Mouse (Mus musculus) layer of hippocampus, postnatal 25 days (tissue): ENCODE data around the gene Abcb9. TPM values are rescaled to one million over a fixed set of nuclear protein-coding genes. Genes with fewer than 3 reads are reported as not detected.
A peak's percentile ranks its signal among the peaks of the same experiment; 100 is the strongest.

ENCODE experiments used
- DNase-seq, 2 experiments: peaks; one replicate each; pipeline ENCODE4 v3.0.0; 2022; ENCODE audit warnings: mixed read lengths in 2 of 2, low spot score in 1 of 2; ENCODE audit errors: extremely low spot score in 1 of 2
- total RNA-seq, 2 experiments: library from RNA; stranded (reverse); gene quantifications; 2 replicates each; pipeline ENCODE4 v1.2.3; 2021

Abcb9 gene
- total RNA-seq, 2 experiments from 2014 or later, result 29.3 to 33.8 TPM

- no peak for DNase-seq
Measured at GRCm38 (mm10) chr5:124035406-124035805, 60.2 kb downstream of the Abcb9 start.

DNA sequence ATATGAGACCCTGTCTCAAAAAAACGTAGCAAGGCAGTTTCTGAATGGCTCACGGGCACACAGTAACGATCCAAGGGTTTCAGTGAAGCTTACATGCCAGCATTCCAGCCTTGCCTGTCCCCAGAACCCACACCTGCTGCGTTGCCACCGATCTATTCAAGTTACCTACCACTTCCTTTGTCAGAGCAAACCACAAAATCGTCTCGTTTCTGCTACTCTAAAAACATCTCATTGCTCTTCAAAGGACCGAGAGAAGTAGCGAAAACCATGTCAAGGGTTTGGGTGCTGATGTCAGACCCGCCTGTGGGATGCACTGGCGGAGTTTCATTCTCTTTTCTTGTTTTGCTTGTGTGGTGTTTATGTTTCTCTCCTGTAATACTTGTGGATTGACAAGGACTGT lies 61.1 kb downstream of the Abcb9 start:
- no peak for DNase-seq

DNA sequence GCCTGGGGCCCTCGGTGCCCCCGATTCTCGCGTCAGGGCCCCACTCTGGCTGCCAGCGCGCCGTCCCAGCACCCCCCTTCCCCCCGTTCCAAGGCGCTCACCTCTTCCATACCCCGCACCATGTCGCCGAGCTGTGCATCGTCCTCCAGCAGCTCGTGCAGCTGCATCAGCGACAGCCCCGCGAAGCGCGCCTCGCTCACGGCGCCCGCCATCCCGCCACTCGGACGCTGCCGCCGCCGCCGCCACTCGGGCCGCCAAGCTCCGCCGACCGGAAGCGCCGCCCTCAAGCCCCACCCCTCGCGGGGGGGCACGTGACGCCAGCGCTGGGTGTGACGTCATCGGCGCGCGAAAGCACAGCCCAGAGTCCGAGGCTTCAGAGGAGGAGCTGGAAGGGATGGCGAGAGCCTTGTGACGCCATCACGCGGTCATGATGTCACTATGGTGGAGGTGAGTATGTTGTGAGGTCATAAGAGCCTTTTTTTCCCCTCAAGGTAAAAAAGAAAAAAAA lies 63.5 kb downstream of the Abcb9 start, which contains the start of gene Vps37b:
TSS of gene Vps37b (minus strand) at position 270 of the 508 bp plus-strand sequence.
- peak; percentile 92 for DNase-seq

DNA sequence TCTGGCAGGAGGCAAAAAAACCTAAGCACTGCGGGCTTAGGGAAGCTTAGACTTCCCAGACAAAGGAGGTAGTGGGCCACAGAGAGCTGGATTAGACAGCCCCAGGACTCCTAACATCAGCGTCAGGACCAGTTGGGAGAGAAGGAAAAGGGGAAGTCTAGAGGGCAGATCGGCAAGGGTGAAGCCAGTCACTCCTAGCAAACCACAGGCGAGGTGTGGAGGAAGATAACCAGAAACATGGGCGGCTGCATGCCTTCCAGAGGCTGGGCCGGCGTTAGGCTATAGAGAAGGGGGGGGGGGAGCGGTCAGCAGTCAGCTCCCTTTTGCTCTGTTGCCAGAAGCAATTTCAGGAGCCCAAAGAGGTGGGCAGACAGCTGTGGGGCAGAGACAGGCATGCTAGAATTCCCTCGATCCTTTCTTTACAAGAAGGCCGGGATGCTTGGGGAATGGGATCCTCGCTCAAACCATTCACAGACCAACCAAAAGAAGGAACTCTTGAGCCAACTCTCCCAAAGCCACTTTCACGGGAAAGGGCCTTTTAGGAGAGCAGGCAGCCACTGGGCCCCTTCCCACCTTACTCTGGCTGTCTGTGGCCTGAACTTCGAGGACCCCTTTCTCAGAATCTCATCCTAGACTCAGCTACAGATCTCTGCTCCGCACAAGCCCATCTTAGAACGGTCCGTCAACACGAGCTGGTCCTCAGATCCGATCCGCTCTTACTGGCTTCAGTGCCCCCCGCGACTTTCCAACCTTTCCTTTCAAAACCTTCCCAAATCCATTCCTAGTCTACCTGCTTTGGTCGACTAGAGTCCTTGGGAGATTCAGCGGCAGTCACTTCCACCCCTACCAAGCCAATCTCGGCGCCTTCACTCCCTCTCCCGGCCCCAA lies 64.3 kb downstream of the Abcb9 start:
- DNase-seq, result no peak

DNA sequence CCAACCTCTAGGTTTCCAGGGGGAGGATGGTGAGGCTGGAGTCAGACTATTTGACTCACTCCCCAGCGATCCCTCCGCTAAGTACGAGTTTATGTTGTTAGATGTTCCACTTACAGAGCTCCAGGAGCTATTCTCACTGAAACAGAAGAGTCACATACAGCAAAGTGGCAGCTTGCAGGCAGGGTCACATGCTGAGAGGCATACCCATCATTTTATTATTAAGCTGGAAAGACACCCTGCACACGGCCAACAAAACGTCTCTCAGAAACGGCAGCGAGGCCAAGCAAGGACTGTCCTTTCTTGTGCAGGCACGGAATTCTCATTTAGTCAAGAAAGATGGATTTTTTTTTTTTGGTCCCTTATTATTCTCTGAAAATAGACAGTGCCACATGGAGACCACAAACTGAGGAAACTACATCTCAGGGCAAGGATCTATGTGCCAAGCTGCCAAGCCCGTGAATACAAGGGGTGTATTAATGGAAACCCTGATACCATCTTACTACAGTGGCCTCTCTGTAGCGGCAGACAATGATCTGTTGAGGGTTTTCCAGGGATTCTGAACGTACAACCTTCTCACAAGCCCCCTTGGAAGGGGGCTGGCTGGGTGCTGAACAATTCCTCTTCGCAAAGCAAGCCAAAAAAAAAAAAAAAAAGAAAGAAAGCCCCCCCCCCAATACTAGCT lies 65.1 kb downstream of the Abcb9 start:
- no peak for DNase-seq

GRCm38 (mm10) chr5:124029220-124030035 lies 66.2 kb downstream of the Abcb9 start:
- DNase-seq, result no peak

DNA sequence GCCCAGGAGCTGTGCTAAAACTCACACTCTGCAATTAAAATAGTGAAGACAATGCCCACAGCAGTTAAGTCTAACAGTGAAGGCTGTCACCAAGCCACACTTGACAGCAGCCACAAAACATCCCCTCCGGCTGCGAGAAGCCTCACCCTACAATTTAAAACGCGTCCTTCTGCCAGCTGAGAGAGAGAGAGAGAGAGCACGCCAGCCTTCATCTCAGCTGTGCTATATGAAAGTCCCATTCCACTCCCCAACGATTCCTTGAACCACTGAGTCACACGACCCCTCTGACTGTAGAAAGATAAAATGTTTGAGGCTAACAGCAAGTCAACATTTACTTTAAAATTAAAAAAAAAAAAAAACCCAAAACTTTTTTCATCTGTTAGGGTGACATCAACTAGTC lies 66.9 kb downstream of the Abcb9 start:
- DNase-seq, result no peak

DNA sequence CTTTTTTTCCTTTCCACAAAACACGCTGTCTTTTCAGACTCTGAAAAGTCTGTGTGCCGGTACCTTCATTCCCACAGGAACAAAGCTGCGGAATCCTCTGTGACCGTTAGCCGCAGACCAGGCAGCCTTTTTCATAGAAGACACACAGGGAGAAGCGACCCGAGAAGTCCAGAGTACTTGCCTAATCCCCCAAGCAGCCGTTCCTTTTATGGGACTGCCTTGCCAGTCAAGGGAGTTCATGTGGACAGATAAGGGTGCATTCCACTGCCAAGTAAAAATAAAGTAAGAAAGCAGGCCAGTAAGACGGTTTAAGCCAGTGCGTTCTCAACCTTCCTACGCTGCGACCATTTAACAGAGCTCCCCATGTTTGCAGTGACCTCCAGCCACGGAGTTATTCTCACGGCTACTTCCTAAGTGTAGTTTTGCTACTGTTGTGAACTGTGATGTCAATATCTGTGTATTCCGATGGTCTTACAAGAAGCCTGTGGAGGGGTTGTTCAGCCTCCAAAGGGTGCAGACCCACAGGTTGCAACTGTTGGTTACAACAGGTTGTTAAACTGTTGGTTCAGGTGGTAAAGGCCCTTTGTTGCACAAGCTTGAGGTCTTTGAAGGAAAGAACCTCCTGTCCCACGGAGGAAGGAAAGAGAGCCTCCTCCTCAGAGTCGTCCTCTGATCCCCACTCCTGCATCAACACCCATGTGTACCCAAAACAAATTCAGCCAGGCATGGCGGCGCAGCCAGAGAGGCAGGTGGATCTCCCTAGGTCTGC lies 67.7 kb downstream of the Abcb9 start:
- DNase-seq, result no peak

- no peak for DNase-seq
Measured at GRCm38 (mm10) chr5:124026568-124026967, 69.0 kb downstream of the Abcb9 start.

GRCm38 (mm10) chr5:124025587-124026441 lies 69.8 kb downstream of the Abcb9 start:
- no peak for DNase-seq

GRCm38 (mm10) chr5:124025146-124025545 lies 70.5 kb downstream of the Abcb9 start:
- no peak for DNase-seq

DNA sequence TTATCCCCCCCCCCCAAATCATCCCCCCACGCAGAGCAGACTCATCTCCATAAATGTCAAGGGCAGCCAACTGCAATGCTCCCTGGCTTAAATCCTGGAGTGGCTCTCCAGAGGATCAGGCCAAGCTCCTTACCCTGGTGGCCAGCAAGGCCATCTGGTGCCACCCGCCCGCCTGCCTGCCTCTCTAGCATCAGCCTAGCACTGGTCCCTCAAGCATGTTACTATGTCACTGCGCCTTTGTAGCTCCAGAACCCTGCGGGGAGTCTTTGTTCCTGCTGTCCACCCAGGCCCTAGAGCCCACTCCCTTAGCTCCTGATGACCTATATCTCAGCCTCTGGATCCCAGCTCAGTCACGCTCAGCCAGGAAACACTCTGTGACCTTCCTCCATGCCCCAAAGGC lies 70.9 kb downstream of the Abcb9 start:
- no peak for DNase-seq

- no peak for DNase-seq
Measured at GRCm38 (mm10) chr5:124022365-124022764, 73.2 kb downstream of the Abcb9 start.

GRCm38 (mm10) chr5:124021701-124022100 lies 73.9 kb downstream of the Abcb9 start:
- no peak for DNase-seq

- DNase-seq, result no peak
Measured at GRCm38 (mm10) chr5:124021148-124021547, 74.5 kb downstream of the Abcb9 start.

DNA sequence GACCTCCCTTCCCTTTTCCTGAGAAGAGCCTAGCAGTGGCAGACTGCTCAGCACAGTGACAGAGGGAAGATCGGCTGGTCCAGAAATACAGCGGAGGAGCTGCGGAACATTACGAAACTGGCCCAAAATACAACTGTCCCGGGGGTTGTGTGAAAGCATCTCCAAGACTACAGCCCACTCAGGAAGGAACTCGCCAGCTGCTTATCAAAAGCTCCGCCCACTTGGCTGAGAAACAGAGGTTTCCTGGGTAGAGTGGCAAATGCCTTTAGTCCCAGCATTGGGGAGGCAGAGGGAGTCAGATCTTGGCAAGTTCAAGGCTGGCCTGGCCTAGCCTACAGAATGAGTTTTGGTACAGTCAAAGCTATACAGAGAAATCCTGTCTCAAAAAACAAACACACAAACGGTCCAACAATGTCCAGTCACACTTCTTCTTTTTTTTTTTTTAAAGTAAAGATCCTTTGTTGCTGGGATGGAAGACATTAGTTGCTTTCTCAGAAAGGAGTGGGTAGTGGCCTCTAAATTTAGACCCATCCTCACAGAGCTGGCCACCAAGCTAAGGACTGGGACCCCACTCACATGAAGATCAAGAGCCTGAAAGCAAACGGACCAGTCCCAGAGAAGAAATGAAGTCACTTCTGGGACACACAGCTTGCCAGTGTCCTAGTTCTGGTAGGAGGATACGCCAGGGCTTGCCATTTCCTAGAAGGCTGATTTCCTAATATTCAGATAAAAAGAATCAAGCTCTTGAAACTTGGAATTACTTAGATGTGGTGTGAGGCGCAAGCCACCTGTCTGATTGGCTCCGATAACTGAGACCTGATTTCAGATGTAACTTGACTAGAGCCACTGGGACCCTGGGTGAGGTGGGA lies 76.0 kb downstream of the Abcb9 start:
- peak in 1 of 2 experiments; percentile 54 for DNase-seq

GRCm38 (mm10) chr5:124018651-124019050 lies 76.9 kb downstream of the Abcb9 start:
- no peak for DNase-seq

DNA sequence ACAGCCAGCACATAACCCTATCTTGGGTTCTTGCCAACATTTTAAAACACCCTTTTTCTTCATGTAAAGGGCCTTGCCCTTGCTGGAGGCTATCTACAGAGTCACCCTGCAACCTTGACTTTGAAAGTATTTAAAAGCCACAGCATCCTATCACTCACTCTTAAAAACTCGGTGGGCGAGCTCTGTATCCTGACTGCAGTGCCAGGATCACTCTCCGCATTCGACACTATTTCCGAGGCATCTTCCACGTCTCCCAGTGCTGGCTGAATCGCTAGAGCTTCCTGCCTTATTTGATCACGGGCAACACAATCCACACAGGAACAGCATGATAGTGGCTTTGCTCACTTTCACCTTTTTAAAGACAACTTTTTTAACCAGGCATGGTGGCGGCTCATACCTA lies 77.7 kb downstream of the Abcb9 start:
- DNase-seq, result no peak
